Mouse (Mus musculus) gastrocnemius, postnatal 25 days (tissue): ENCODE measurements around the gene Syncrip. TPM values are rescaled to one million over a fixed set of nuclear protein-coding genes. Genes with fewer than 3 reads are reported as not detected.

Source experiments
- total RNA-seq, 2 experiments: library from RNA; stranded (reverse); gene quantifications; 1 replicate in 1 of 2; 2 replicates in 1 of 2; pipeline ENCODE4 v1.2.3; 2021

Gene Syncrip
- total RNA-seq, 2 experiments from 2014 or later = 38.0 to 45.0 TPM

Other genes starting within 250 kb of the Syncrip start
- 1 to 10 TPM; 2.3 to 3.2 TPM for gene Nt5e, start 155.4 kb downstream of the Syncrip start, total RNA-seq
- gene Snx14, start 43.6 kb downstream of the Syncrip start, total RNA-seq = 10 to 100 TPM; 12.1 to 12.4 TPM
- under 1 TPM in 1 of 2 experiments, not detected in 1; 0.51 TPM for gene Gm20537, start 26.0 kb downstream of the Syncrip start, total RNA-seq
- 1 to 10 TPM; 6.2 to 6.5 TPM for gene Zfp949, start 65.4 kb upstream of the Syncrip start, total RNA-seq
- not detected for gene Trim43a, start 98.3 kb upstream of the Syncrip start, total RNA-seq
- gene Mthfsl, start 237.7 kb upstream of the Syncrip start, total RNA-seq = 10 to 100 TPM in 1 of 2 experiments, 1 to 10 TPM in 1; 8.9 to 10.2 TPM
- not detected for gene Bcl2a1d, start 249.3 kb upstream of the Syncrip start, total RNA-seq